Mouse (Mus musculus): ENCODE measurements at regions not wholly inside any gene's neighbourhood (a gene's known extent, or its start where the extent isn't known, plus 50 kb on each side); places are given as distances from the start of the nearest gene placed in this dataset.

GRCm38 (mm10) chr8:26445991-26446390, 326.7 kb downstream of the Gm45692 start:
- no peak for DNase-seq

- no peak for DNase-seq
These were observed 328.7 kb downstream of the Gm45692 start for GRCm38 (mm10) chr8:26447886-26448640.

- DNase-seq, result no peak
These were observed 330.0 kb downstream of the Gm45692 start for GRCm38 (mm10) chr8:26449291-26449690.

- no peak for DNase-seq
These were observed 331.2 kb downstream of the Gm45692 start for GRCm38 (mm10) chr8:26450543-26450942.

- DNase-seq, result no peak
These were observed 333.7 kb downstream of the Gm45692 start for GRCm38 (mm10) chr8:26452976-26453573.

- no peak for DNase-seq
These were observed 346.0 kb downstream of the Gm45692 start for GRCm38 (mm10) chr8:26465346-26465745.

GRCm38 (mm10) chr8:26468441-26468840, 349.1 kb downstream of the Gm45692 start:
- DNase-seq, result no peak

- no peak for DNase-seq
These were observed 350.4 kb downstream of the Gm45692 start for GRCm38 (mm10) chr8:26469705-26470104.

- DNase-seq, result no peak
These were observed 352.6 kb downstream of the Gm45692 start for GRCm38 (mm10) chr8:26471811-26472550.

- no peak for DNase-seq
These were observed 365.4 kb downstream of the Gm45692 start for GRCm38 (mm10) chr8:26484749-26485148.

GRCm38 (mm10) chr8:26487866-26488265, 368.5 kb downstream of the Gm45692 start:
- no peak for DNase-seq

GRCm38 (mm10) chr8:26488590-26488989, 369.3 kb downstream of the Gm45692 start:
- no peak for DNase-seq

- DNase-seq, result no peak
These were observed 382.0 kb downstream of the Gm45692 start for GRCm38 (mm10) chr8:26501196-26501813.

- no peak for DNase-seq
These were observed 382.7 kb downstream of the Gm45692 start for GRCm38 (mm10) chr8:26501814-26502572.

GRCm38 (mm10) chr8:26502772-26503171, 383.4 kb downstream of the Gm45692 start:
- DNase-seq, result no peak

GRCm38 (mm10) chr8:26503918-26504317, 384.6 kb downstream of the Gm45692 start:
- no peak for DNase-seq

- no peak for DNase-seq
These were observed 385.1 kb downstream of the Gm45692 start for GRCm38 (mm10) chr8:26504319-26505035.

GRCm38 (mm10) chr8:26507611-26508070, 388.3 kb downstream of the Gm45692 start:
- DNase-seq, result peak; percentile 76

- no peak for DNase-seq
These were observed 389.9 kb downstream of the Gm45692 start for GRCm38 (mm10) chr8:26509254-26509653.

- no peak for DNase-seq
These were observed 393.7 kb downstream of the Gm45692 start for GRCm38 (mm10) chr8:26513001-26513400.

- DNase-seq, result no peak
These were observed 404.9 kb downstream of the Gm45692 start for GRCm38 (mm10) chr8:26524237-26524636.

Data from adrenal gland, postnatal 10 days (tissue).